Mouse (Mus musculus) kidney, embryonic 14.5 days (tissue): ENCODE data around the gene Scaf1. TPM values are rescaled to one million over a fixed set of nuclear protein-coding genes. Genes with fewer than 3 reads are reported as not detected.

Source experiments
- ATAC-seq: fragments of 200-750 bp; cut with Nextera tagmentation; 2 replicates; pipeline ENCODE4 v1.8.0; 2017; ENCODE audit warnings: moderate number of reproducible peaks, mild to moderate bottlenecking, moderate TSS enrichment, moderate library complexity; ENCODE audit not compliant: low FRiP score, low TSS enrichment
- H3K27ac ChIP-seq: fragments of 300-500 bp; sonication (generic); 2 replicates; pipeline ENCODE4 v1.5.1; 2014; ENCODE audit warnings: low read depth, mild to moderate bottlenecking, low read length, moderate library complexity, mixed read lengths
- H3K27me3 ChIP-seq: fragments of 300-500 bp; sonication (generic); 2 replicates; pipeline ENCODE4 v1.6.1; 2014; ENCODE audit warnings: mild to moderate bottlenecking, low read length; ENCODE audit not compliant: control insufficient read depth, insufficient read depth
- H3K36me3 ChIP-seq: fragments of 300-500 bp; sonication (generic); 2 replicates; pipeline ENCODE4 v1.6.1; 2014; ENCODE audit warnings: low read length, mixed read lengths; ENCODE audit not compliant: control insufficient read depth, insufficient read depth
- H3K4me1 ChIP-seq: fragments of 300-500 bp; sonication (generic); 2 replicates; pipeline ENCODE4 v1.6.1; 2014; ENCODE audit warnings: low read length, mixed read lengths; ENCODE audit not compliant: control insufficient read depth, insufficient read depth
- H3K4me2 ChIP-seq: fragments of 300-500 bp; sonication (generic); replicated peaks from 2 replicates; pipeline ENCODE4 v1.6.1; 2014; ENCODE audit warnings: low read depth, mild to moderate bottlenecking, low read length
- H3K4me3 ChIP-seq: fragments of 300-500 bp; sonication (generic); 2 replicates; pipeline ENCODE4 v1.5.1; 2014; ENCODE audit warnings: mild to moderate bottlenecking, low read length
- H3K9ac ChIP-seq: fragments of 300-500 bp; sonication (generic); 2 replicates; pipeline ENCODE4 v1.6.1; 2014; ENCODE audit warnings: low read depth, mild to moderate bottlenecking, low read length, moderate library complexity
- H3K9me3 ChIP-seq: fragments of 300-500 bp; sonication (generic); 2 replicates; pipeline ENCODE4 v1.6.1; 2016; ENCODE audit warnings: low read length; ENCODE audit not compliant: control insufficient read depth
- WGBS: fragments of 180-500 bp; shearing (Covaris S2); extraction: QIAGEN DNeasy Blood & Tissue Kit; methylation state at CpG from one replicate; pipeline ENCODE4 v1.1.7; 2014; 5-methylcytosine and 5-hydroxymethylcytosine counted together
- polyA plus RNA-seq: library from polyadenylated mRNA; unstranded; fragments of >200 nt; fragmentation: Nextera tagmentation; extraction: Ambion mirVana; gene quantifications from 2 replicates; pipeline ENCODE4 v1.2.1, GENCODE M21; 2014

The Scaf1 gene
- polyA plus RNA-seq, 1 experiment from 2014 or later = 54.0 TPM

DNA sequence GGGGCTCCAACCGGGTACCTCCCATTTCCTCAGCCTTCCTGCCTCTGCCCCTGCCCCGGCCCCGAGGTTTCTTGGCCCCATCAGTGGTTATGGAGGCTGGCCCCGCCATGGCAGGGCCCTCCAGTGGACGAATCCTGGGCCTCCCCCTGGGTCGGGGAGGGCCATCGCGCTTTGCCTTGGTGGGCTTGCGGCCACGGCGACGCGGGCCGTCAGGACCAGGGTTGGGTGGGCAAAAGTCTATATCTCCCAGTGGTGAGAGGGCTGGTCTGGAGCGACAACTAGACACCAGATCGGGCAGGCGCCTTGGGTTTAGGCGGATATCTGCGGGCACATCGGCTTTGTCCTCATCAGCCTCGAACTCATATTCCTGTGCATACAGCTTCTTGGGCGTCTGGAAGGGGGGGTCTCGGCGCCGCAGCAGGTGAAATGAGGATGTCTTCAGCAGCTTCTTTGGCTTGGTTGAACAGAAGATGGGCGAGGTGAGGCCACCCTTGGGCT, 30.7 kb upstream of the Scaf1 start:
- no peaks in the 10 kb centered on the region for H3K27me3 ChIP-seq
- no peak overlapping the region for H3K4me2 ChIP-seq
- WGBS = 95% methylated on average over 26 of the region's 26 CpGs
- no peaks in the 10 kb centered on the region for H3K9me3 ChIP-seq
- H3K4me1 ChIP-seq = peaks cover 4% of the 10 kb centered on the region; the same call in 1 of the 2 replicates
- no peak overlapping the region for H3K4me3 ChIP-seq
- no peak overlapping the region for H3K27ac ChIP-seq
- peaks cover 88% of the 10 kb centered on the region for H3K36me3 ChIP-seq
- no peak for ATAC-seq
- H3K9ac ChIP-seq = no peak overlapping the region

DNA sequence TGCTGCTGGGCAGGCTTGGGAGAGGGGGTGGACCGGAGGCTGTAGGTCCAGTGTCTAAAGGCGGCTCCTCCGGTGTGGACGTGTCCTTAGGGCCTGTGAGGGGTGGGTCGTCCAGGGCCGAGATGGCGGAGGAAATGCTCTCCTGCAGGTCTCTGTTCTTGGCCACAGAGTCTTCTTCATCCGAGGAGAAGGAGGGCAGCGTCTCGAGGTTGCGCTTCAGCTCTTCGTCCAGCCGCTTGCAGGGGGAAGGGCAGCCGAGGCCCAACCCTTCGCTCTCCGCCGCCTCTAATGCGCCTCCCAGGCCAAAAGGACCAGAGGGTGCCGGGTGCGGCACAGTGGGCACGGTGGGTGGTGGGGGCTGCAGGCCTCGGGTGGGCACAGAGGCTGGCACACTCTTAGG, 29.6 kb upstream of the Scaf1 start:
- ATAC-seq = no peak
- no peaks in the 10 kb centered on the region for H3K9me3 ChIP-seq
- no peaks in the 10 kb centered on the region for H3K27me3 ChIP-seq
- H3K4me2 ChIP-seq = no peak overlapping the region
- H3K9ac ChIP-seq = no peak overlapping the region
- peaks cover 99% of the 10 kb centered on the region for H3K36me3 ChIP-seq
- no peak overlapping the region for H3K4me3 ChIP-seq
- 0 out of 2 replicates have a peak, but pooled peaks cover 2% of the 10 kb centered on the region for H3K4me1 ChIP-seq
- H3K27ac ChIP-seq = no peak overlapping the region
- 94% methylated on average over 22 of the region's 22 CpGs for WGBS

DNA sequence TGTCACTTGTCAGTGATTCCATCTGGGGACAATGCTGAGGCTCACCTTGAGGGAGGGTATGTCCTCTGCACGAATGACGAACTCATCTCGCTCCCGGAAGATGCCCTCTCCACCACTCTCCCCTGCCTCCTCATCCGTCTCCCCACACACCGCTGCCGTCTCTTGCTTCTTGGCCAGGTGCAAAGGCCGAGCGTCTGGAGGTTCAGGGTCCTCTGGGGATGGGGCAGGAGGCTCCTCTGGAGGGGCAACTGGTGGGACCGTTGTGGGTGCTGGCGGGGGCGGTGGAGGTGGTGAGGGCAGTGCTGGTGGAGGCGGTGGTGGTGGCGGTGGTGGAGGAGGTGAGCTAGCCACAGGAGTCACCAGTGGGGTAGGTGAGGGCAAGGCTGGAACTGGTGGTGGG, 27.1 kb upstream of the Scaf1 start:
- H3K9ac ChIP-seq = no peak overlapping the region
- no peaks in the 10 kb centered on the region for H3K4me1 ChIP-seq
- H3K27ac ChIP-seq = no peak overlapping the region
- H3K36me3 ChIP-seq = peaks cover 97% of the 10 kb centered on the region
- no peaks in the 10 kb centered on the region for H3K27me3 ChIP-seq
- H3K9me3 ChIP-seq = no peaks in the 10 kb centered on the region
- WGBS = 95% methylated on average over 14 of the region's 14 CpGs
- no peak for ATAC-seq
- H3K4me2 ChIP-seq = no peak overlapping the region
- H3K4me3 ChIP-seq = no peak overlapping the region

DNA sequence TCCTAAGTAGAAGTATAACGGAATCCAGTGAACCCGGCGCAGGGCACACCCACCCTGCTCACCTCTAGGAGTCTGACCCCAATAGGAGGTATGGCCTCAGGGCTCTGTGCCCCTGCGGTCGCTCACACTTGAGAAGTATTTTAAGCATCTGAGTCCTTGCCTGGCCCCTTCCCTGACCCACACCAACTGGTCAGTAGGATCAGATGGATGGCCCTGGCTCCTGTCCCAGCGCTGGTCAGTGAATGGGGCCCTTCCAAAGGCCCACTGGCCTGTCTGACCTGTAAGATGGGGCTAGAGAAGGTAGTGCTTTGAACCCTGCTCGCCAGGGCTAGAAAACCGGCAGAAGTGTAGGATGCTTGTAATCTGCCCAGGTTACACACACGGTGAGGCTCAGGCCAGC, 24.7 kb upstream of the Scaf1 start:
- Histone ChIP-seq H3K9ac (no peak overlapping the region), H3K4me2 (no peak overlapping the region), H3K4me3 (no peak overlapping the region), H3K36me3 (peaks cover 97% of the 10 kb centered on the region), H3K9me3 (no peaks in the 10 kb centered on the region), H3K27me3 (no peaks in the 10 kb centered on the region), H3K4me1 (no peaks in the 10 kb centered on the region), H3K27ac (no peak overlapping the region)
- 93% methylated on average over 9 of the region's 9 CpGs for WGBS
- no peak for ATAC-seq

DNA sequence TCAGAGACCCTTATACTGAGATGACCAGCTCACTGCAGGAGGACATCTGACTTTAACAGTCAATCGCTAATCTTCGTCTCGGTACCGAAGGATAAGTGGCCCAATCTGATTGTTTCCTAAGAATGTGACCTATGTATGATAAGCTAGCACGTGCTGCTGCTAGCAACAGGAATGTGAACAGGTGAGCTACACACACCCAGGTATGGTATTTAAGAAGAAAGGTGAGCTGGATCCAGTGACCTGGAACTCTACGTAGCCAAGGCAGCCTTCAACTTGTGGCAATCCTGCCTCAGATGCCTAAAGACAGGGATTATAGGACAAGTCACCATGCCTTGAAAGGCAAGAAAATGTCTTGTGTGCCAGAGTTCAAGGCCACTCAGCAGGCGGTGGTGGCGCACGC, 22.2 kb upstream of the Scaf1 start:
- H3K9me3 ChIP-seq = no peaks in the 10 kb centered on the region
- H3K27me3 ChIP-seq = no peaks in the 10 kb centered on the region
- H3K4me3 ChIP-seq = no peak overlapping the region
- H3K4me1 ChIP-seq = no peaks in the 10 kb centered on the region
- peaks cover 97% of the 10 kb centered on the region for H3K36me3 ChIP-seq
- WGBS = 93% methylated on average over 9 of the region's 9 CpGs
- no peak for ATAC-seq
- no peak overlapping the region for H3K4me2 ChIP-seq
- no peak overlapping the region for H3K9ac ChIP-seq
- no peak overlapping the region for H3K27ac ChIP-seq

DNA sequence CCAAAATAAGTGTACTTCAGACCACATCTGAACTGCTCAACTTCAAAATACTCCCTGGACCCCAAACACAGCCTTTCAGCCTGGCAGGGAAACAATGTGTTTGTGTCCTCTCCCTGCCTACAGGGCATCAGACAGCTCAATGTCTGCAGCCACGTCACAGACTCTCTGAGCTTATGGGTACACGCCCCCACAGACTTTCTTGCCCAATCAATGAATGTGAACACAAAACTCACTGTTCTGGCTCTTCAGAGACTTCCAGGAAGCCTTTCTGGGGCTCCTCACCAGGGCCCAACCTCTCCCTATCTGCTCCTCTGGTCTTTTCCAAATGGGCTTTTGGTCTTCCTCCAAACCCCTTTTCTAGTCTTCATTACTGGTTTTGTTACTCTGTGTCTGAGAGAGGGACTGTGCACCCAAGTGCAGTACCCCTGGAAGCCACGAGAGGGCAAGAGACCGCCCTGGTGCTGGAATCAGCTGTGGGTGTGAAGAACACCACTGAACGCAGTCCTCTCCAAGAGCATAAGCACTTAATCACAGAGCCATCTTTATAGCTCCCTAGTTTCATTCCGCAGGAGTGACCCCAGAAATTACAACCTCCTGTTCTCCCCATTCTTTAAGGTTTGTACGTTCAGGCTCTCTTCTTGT, 21.7 kb upstream of the Scaf1 start:
- no peak for ATAC-seq

DNA sequence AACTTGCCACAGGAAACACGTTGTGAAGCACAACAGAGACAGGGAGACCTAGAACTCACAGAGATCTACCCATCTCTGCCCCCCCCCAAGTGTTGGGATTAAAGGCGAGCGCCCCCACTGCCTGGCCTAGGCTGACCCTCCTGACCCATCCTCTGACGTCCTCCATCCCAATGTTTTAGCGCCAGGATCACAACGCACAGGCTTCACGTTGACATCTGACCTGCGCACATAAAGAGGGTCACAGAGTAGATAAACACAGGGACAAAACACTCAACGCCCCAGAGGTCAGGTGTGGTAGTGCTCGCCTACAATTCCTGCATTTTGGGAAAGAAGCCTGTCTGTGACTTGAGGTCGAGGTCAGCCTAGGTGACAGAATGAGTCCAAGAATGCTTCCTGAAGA, 20.5 kb upstream of the Scaf1 start:
- Histone ChIP-seq H3K4me2 (no peak overlapping the region), H3K4me3 (no peak overlapping the region), H3K36me3 (peaks cover 97% of the 10 kb centered on the region), H3K27ac (no peak overlapping the region), H3K9me3 (no peaks in the 10 kb centered on the region), H3K4me1 (no peaks in the 10 kb centered on the region), H3K27me3 (no peaks in the 10 kb centered on the region), H3K9ac (no peak overlapping the region)
- no peak for ATAC-seq
- 78% methylated on average over 11 of the region's 11 CpGs for WGBS

More for the DNA sequence above, 21.7 kb upstream of the Scaf1 start:
- Histone ChIP-seq H3K27ac (no peak overlapping the region), H3K9ac (no peak overlapping the region), H3K36me3 (peaks cover 97% of the 10 kb centered on the region), H3K27me3 (no peaks in the 10 kb centered on the region), H3K4me2 (no peak overlapping the region), H3K4me3 (no peak overlapping the region), H3K9me3 (no peaks in the 10 kb centered on the region), H3K4me1 (no peaks in the 10 kb centered on the region)
- 80% methylated on average over 7 of the region's 7 CpGs for WGBS

DNA sequence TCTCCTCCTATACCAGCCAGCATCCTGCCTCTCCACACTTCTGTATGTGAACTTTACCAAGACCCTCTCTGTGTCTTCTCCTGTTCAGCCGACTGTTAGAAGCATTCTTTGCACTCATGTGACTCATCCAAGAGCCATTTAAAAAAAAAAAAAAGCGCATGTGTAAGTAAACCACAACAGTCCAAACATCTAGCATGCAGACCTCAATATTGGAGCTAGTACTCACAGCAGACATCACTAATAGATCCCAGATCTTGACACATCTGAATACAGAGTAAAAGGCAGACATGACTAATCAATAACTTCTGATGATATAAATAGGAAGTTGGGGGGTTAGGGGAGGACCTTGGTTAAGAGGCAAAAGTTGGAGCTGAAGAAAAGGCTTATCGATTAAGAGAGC, 19.5 kb upstream of the Scaf1 start:
- Histone ChIP-seq H3K4me2 (no peak overlapping the region), H3K27ac (no peak overlapping the region), H3K9ac (no peak overlapping the region), H3K36me3 (peaks cover 97% of the 10 kb centered on the region), H3K9me3 (no peaks in the 10 kb centered on the region), H3K27me3 (no peaks in the 10 kb centered on the region), H3K4me1 (no peaks in the 10 kb centered on the region), H3K4me3 (no peak overlapping the region)
- 92% methylated on average over 3 of the region's 3 CpGs for WGBS
- ATAC-seq = no peak

DNA sequence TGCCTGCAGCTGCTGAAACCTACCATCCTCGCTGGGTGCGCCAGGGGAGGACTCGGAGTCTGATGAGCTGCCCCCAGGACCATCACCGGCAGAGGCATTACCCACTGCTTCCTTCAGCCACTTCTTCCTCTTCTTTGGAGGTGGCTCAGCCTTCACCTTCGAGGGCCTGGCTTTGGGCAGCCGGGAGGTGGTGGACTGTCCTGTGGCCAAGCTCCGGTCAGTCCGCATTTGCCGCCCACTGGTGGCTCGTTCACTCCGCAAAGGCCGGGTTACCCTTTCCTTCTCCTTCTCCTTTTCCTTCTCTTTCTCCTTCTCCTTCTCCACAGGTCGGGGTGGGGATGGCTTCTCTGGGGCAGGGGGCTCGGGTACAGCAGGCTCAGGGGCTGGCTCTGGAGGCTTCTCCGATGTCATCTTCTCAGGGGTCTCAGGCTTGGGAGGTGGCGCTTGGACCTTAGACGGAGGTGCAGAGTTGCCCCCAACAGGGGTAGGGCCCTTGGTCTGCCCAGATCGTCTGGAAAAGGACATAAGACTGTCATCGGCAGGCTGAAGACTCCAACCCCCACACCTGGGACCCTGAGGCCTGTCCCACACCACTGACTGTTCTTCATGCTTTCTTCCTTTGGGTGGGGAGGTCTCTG, 17.7 kb upstream of the Scaf1 start:
- Histone ChIP-seq H3K27me3 (no peaks in the 10 kb centered on the region), H3K4me3 (no peak overlapping the region), H3K27ac (no peak overlapping the region), H3K9me3 (no peaks in the 10 kb centered on the region), H3K4me1 (no peaks in the 10 kb centered on the region), H3K36me3 (peaks cover 96% of the 10 kb centered on the region), H3K9ac (no peak overlapping the region), H3K4me2 (no peak overlapping the region)
- 93% methylated on average over 19 of the region's 19 CpGs for WGBS
- ATAC-seq = no peak
